Mouse (Mus musculus) stomach, embryonic 16.5 days (tissue): ENCODE results near the gene Farp1. TPM values are rescaled to one million over a fixed set of nuclear protein-coding genes. Genes with fewer than 3 reads are reported as not detected.

Experiments
- ATAC-seq: fragments of 200-750 bp; cut with Nextera tagmentation; 2 replicates; pipeline ENCODE4 v1.8.0; 2017; ENCODE audit warnings: moderate number of reproducible peaks, moderate TSS enrichment; ENCODE audit not compliant: insufficient read depth, low FRiP score
- H3K27ac ChIP-seq: fragments of 300-500 bp; sonication (generic); 2 replicates; pipeline ENCODE4 v1.5.1; 2014; ENCODE audit warnings: low read length
- H3K27me3 ChIP-seq: fragments of 300-500 bp; sonication (generic); 2 replicates; pipeline ENCODE4 v1.6.1; 2014; ENCODE audit warnings: low read length, control low read depth, mixed read lengths; ENCODE audit not compliant: control insufficient read depth, insufficient read depth
- H3K36me3 ChIP-seq: fragments of 300-500 bp; sonication (generic); 2 replicates; pipeline ENCODE4 v1.6.1; 2014; ENCODE audit warnings: low read length; ENCODE audit not compliant: control insufficient read depth, insufficient read depth
- H3K4me1 ChIP-seq: fragments of 300-500 bp; sonication (generic); 2 replicates; pipeline ENCODE4 v1.6.1; 2014; ENCODE audit warnings: low read length, control low read depth, mixed read lengths; ENCODE audit not compliant: control insufficient read depth, insufficient read depth
- H3K4me2 ChIP-seq: fragments of 300-500 bp; sonication (generic); 2 replicates; pipeline ENCODE4 v1.6.1; 2014; ENCODE audit warnings: low read depth, low read length, mixed read lengths
- H3K4me3 ChIP-seq: fragments of 300-500 bp; sonication (generic); replicated peaks from 2 replicates; pipeline ENCODE4 v1.5.1; 2014; ENCODE audit warnings: mild to moderate bottlenecking, low read length
- H3K9ac ChIP-seq: fragments of 300-500 bp; sonication (generic); 2 replicates; pipeline ENCODE4 v1.6.1; 2014; ENCODE audit warnings: low read length
- H3K9me3 ChIP-seq: fragments of 300-500 bp; sonication (generic); replicated peaks from 2 replicates; pipeline ENCODE4 v1.6.1; 2016; ENCODE audit warnings: low read length, control low read depth; ENCODE audit not compliant: control insufficient read depth
- WGBS: fragments of 180-500 bp; shearing (Covaris S2); extraction: QIAGEN DNeasy Blood & Tissue Kit; methylation state at CpG from one replicate; pipeline ENCODE4 v1.1.7; 2014; 5-methylcytosine and 5-hydroxymethylcytosine counted together
- polyA plus RNA-seq: library from polyadenylated mRNA; unstranded; fragments of >200 nt; fragmentation: Nextera tagmentation; extraction: Ambion mirVana; gene quantifications from 2 replicates; pipeline ENCODE4 v1.2.1, GENCODE M21; 2015

The Farp1 gene
- polyA plus RNA-seq, 1 experiment from 2014 or later = 15.2 TPM

DNA sequence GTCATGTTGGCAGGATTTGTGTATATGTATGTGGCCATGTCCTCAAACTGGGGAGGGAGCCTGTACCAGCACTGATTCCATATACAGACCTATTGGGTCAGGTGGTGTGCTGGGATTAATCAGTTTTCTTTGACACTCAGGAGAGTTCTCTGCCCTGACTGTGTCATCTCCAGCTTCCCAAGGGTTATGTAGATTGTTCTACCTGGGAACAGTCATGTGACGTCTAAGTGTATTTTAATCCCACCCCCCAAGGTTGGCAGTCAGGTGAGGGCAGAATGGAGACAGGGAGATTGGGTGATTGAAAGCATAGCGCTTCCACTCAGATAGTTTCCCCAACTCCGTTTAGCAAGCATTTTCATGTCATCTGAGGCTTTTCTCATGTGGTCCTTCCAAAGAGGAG, 110.3 kb downstream of the Farp1 start:
- 42% methylated on average over 3 of the region's 3 CpGs for WGBS
- Histone ChIP-seq H3K4me1 (peaks cover 29% of the 10 kb centered on the region), H3K9me3 (no peaks in the 10 kb centered on the region), H3K9ac (no peak overlapping the region), H3K36me3 (no peaks in the 10 kb centered on the region), H3K27me3 (no peaks in the 10 kb centered on the region), H3K27ac (peak overlapping the region; percentile 22; the same call in 1 of the 2 replicates), H3K4me3 (no peak overlapping the region), H3K4me2 (peak overlapping the region; percentile 40)
- ATAC-seq = no peak

GRCm38 (mm10) chr14:121145698-121146097, 110.7 kb downstream of the Farp1 start:
- H3K4me2 ChIP-seq = peak overlapping the region; percentile 40
- peak; percentile 50; the same call in 1 of the 2 replicates for ATAC-seq
- no peaks in the 10 kb centered on the region for H3K9me3 ChIP-seq
- H3K27ac ChIP-seq = peak overlapping the region; percentile 22; the same call in 1 of the 2 replicates
- no peak overlapping the region; the same call in 1 of the 2 replicates for H3K4me3 ChIP-seq
- H3K9ac ChIP-seq = no peak overlapping the region
- 15% methylated on average over 9 of the region's 10 CpGs for WGBS
- H3K27me3 ChIP-seq = no peaks in the 10 kb centered on the region
- no peaks in the 10 kb centered on the region for H3K36me3 ChIP-seq
- H3K4me1 ChIP-seq = peaks cover 29% of the 10 kb centered on the region

DNA sequence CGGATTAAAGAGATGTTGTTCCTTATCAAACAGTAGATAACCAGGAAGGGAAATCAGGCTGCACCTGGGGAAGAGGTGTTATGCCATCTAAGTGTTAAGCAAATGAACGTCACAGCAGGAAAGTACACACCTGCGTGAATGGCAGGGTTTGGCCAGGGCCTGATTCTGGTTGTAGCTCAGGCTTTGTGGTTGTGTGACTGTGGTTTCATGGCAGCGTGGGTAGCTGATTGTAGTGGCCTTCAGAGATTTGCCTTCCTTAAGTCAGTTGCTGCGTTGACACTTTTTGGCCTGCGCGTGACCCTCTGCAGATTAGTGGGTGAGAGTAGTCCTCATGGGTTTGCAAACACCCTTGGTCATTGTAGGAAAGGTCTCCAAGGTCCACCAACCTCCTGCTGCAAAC, 111.2 kb downstream of the Farp1 start:
- Histone ChIP-seq H3K27ac (peak overlapping the region; percentile 66), H3K4me1 (peaks cover 35% of the 10 kb centered on the region), H3K27me3 (no peaks in the 10 kb centered on the region), H3K9me3 (no peaks in the 10 kb centered on the region), H3K9ac (no peak overlapping the region), H3K36me3 (no peaks in the 10 kb centered on the region), H3K4me3 (no peak overlapping the region), H3K4me2 (peak overlapping the region; percentile 40; the same call in 1 of the 2 replicates)
- ATAC-seq = peak; percentile 42; the same call in 1 of the 2 replicates
- WGBS = 50% methylated on average over 7 of the region's 7 CpGs

- peaks cover 37% of the 10 kb centered on the region for H3K4me1 ChIP-seq
- H3K9me3 ChIP-seq = no peaks in the 10 kb centered on the region
- H3K9ac ChIP-seq = no peak overlapping the region
- H3K4me2 ChIP-seq = no peak overlapping the region
- 38% methylated on average over 3 of the region's 3 CpGs for WGBS
- no peaks in the 10 kb centered on the region for H3K27me3 ChIP-seq
- H3K4me3 ChIP-seq = no peak overlapping the region
- H3K36me3 ChIP-seq = no peaks in the 10 kb centered on the region
- H3K27ac ChIP-seq = no peak overlapping the region
- no peak for ATAC-seq
These were observed 112.0 kb downstream of the Farp1 start for GRCm38 (mm10) chr14:121147026-121147425.

- Histone ChIP-seq H3K27me3 (no peaks in the 10 kb centered on the region), H3K27ac (no peak overlapping the region), H3K36me3 (no peaks in the 10 kb centered on the region), H3K4me1 (peaks cover 37% of the 10 kb centered on the region), H3K9ac (no peak overlapping the region), H3K9me3 (no peaks in the 10 kb centered on the region), H3K4me2 (no peak overlapping the region), H3K4me3 (no peak overlapping the region)
- 60% methylated on average over 11 of the region's 11 CpGs for WGBS
- no peak for ATAC-seq
These were observed 113.2 kb downstream of the Farp1 start for GRCm38 (mm10) chr14:121148088-121148785.

- WGBS = 79% methylated on average over 5 of the region's 5 CpGs
- no peak overlapping the region for H3K4me2 ChIP-seq
- peaks cover 33% of the 10 kb centered on the region for H3K4me1 ChIP-seq
These were observed 115.0 kb downstream of the Farp1 start for GRCm38 (mm10) chr14:121149984-121150383.

DNA sequence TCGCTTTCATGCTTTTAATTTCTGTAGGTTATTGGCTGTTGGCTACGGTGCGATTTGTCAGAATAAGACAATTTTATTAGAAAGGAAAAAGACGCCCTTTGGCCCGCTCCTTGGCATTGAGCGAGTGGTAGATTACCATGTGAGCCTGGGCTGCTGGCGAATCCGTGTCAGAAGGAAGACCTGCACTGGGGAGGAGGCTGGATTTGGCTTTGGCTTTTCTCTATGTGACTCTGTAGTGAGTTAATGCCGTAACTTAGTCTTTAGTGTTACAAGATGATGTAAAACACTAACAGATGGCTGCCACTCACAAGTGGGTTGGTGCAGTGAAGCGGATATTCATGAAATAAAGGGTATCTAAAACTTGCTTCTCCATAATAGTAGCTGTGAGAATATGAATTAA, 116.8 kb downstream of the Farp1 start:
- Histone ChIP-seq H3K9me3 (no peaks in the 10 kb centered on the region), H3K4me2 (no peak overlapping the region), H3K27me3 (no peaks in the 10 kb centered on the region), H3K27ac (no peak overlapping the region), H3K9ac (no peak overlapping the region), H3K4me3 (no peak overlapping the region), H3K4me1 (peaks cover 24% of the 10 kb centered on the region; the same call in 1 of the 2 replicates), H3K36me3 (no peaks in the 10 kb centered on the region)
- 89% methylated on average over 10 of the region's 10 CpGs for WGBS
- ATAC-seq = no peak

More at GRCm38 (mm10) chr14:121149984-121150383, 115.0 kb downstream of the Farp1 start:
- no peak overlapping the region for H3K27ac ChIP-seq
- H3K36me3 ChIP-seq = no peaks in the 10 kb centered on the region
- no peaks in the 10 kb centered on the region for H3K9me3 ChIP-seq
- no peak overlapping the region for H3K9ac ChIP-seq
- H3K4me3 ChIP-seq = no peak overlapping the region
- H3K27me3 ChIP-seq = no peaks in the 10 kb centered on the region
- ATAC-seq = no peak

DNA sequence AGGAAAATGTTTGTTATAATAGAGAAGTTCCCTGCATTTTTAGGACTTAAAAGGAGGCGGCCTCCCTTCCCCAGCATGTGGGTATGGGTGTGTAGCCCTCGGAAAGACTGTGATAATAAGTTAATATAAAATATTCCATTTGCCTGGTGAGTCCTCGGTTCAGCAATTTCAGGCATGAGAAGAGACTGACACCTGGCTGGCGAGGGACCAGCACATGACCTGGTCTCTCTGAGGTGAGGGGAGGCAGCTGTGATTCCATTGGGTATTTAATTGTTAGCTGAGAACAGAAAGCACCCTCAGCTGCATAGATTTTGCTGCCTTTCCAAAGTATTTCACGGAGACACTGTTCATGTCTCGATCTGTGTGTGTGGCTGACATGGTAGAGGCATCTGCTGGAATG, 117.8 kb downstream of the Farp1 start:
- no peaks in the 10 kb centered on the region for H3K27me3 ChIP-seq
- H3K9ac ChIP-seq = no peak overlapping the region
- WGBS = 76% methylated on average over 6 of the region's 6 CpGs
- H3K9me3 ChIP-seq = no peaks in the 10 kb centered on the region
- H3K36me3 ChIP-seq = no peaks in the 10 kb centered on the region
- no peak for ATAC-seq
- no peak overlapping the region for H3K4me3 ChIP-seq
- H3K4me2 ChIP-seq = no peak overlapping the region
- no peak overlapping the region for H3K27ac ChIP-seq
- H3K4me1 ChIP-seq = peaks cover 14% of the 10 kb centered on the region; the same call in 1 of the 2 replicates

DNA sequence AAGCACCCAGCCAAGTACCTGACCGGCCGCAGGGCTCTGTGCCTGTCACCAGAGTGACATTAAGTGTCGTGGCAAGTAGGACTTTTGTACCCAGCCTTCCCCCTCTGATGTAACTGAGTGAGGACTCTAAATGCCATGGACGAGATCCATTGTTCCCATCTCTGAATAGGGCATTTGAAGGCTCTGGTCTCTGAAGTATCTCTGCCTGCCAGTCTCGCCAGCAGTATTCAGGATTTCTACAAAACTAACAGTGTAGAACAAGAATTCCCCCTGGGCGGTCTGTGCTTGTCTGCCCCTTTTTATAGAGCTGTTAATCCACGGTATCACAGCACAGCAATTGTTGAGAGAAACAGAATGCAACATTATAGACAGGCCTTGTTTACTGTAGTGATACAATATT, 118.3 kb downstream of the Farp1 start:
- 0 out of 2 replicates have a peak, but pooled peaks cover 10% of the 10 kb centered on the region for H3K4me1 ChIP-seq
- H3K27ac ChIP-seq = no peak overlapping the region
- 73% methylated on average over 7 of the region's 7 CpGs for WGBS

More for the DNA sequence above, 118.3 kb downstream of the Farp1 start:
- no peak for ATAC-seq
- Histone ChIP-seq H3K27me3 (no peaks in the 10 kb centered on the region), H3K4me2 (no peak overlapping the region), H3K9ac (no peak overlapping the region), H3K36me3 (no peaks in the 10 kb centered on the region), H3K9me3 (no peaks in the 10 kb centered on the region), H3K4me3 (no peak overlapping the region)
